Mouse (Mus musculus): ENCODE measurements at regions not wholly inside any gene's neighbourhood (a gene's known extent, or its start where the extent isn't known, plus 50 kb on each side); places are given as distances from the start of the nearest gene placed in this dataset.
"Not testable (repeated sequence)": the region's sequence is repeated elsewhere in the genome, so short reads cannot be mapped to it uniquely, and the experiment has no call there.

DNA sequence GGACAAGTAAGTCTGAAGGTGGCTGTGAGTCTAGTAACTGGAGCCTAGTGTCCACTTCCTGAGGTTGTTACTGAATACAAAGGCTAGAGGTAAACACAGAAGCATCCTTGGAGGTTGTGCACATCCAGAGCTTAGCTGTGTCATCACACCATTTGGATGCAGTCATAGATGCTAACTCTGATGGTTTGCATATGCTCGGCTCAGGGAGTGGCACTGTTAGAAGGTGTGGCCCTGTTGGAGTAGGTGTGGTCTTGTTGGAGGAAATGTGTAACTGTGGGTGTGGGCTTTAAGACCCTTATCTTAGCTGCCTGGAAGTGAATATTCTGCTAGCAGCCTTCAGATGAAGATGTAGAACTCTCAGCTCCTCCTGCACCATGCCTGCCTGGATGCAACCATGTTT lies 612.6 kb downstream of the Pdcd6ip start:
- TF ChIP-seq POLR2A (IDR thresholded peaks at IDR 0.05; ENCODE audit: insufficient read depth, low read length); CTCF (IDR thresholded peaks at IDR 0.05; ENCODE audit: low read depth, low read length): not testable (repeated sequence)

Data from ES-Bruce4 (cell line).